Mouse (Mus musculus): ENCODE data around the gene Fam173b.

Gene Fam173b

GRCm38 (mm10) chr15:31647225-31647624 is 45.6 kb downstream of the Fam173b start:
- DNase-seq: no peak

- DNase-seq: no peak
Observed at GRCm38 (mm10) chr15:31647851-31648569, 46.4 kb downstream of the Fam173b start.

GRCm38 (mm10) chr15:31649691-31650090 is 48.0 kb downstream of the Fam173b start:
- no peak for DNase-seq

- DNase-seq: no peak
Observed at GRCm38 (mm10) chr15:31650821-31651220, 49.2 kb downstream of the Fam173b start.

GRCm38 (mm10) chr15:31660133-31660795 is 58.6 kb downstream of the Fam173b start:
- DNase-seq: no peak

GRCm38 (mm10) chr15:31660844-31661243 is 59.2 kb downstream of the Fam173b start:
- no peak for DNase-seq

- DNase-seq: no peak
Observed at GRCm38 (mm10) chr15:31661802-31662201, 60.1 kb downstream of the Fam173b start.

GRCm38 (mm10) chr15:31663074-31663473 is 61.4 kb downstream of the Fam173b start:
- no peak for DNase-seq

All from lung, postnatal 4 days (tissue).